Mouse (Mus musculus) brain, embryonic 14.5 days (tissue): ENCODE measurements around the gene Pusl1.

ENCODE experiments used
- CTCF ChIP-seq: fragments of 200-500 bp; IDR thresholded peaks from 2 replicates; pipeline ENCODE4 v1.5.1; 2012; ENCODE audit warnings: inconsistent platforms, mild to moderate bottlenecking, moderate library complexity, borderline replicate concordance; ENCODE audit not compliant: insufficient read depth, insufficient read length; ENCODE audit errors: extremely low read depth
- POLR2A ChIP-seq: fragments of 200-500 bp; IDR thresholded peaks from 2 replicates; pipeline ENCODE4 v1.6.1; 2012; ENCODE audit warnings: mild to moderate bottlenecking, inconsistent platforms, borderline replicate concordance; ENCODE audit not compliant: poor library complexity, insufficient read depth, insufficient read length, severe bottlenecking; ENCODE audit errors: extremely low read depth

- TF ChIP-seq CTCF (no peak), POLR2A (no peak)
These were observed 1.0 kb upstream of the Pusl1 start for GRCm38 (mm10) chr4:155892438-155893211.
